Mouse (Mus musculus) heart, adult 18-20 months (tissue): Measurements from ENCODE around the gene Mcm2. TPM values are rescaled to one million over a fixed set of nuclear protein-coding genes. Genes with fewer than 3 reads are reported as not detected.

ENCODE experiments used
- DNase-seq, 2 experiments: peaks; one replicate each; pipeline ENCODE4 v3.0.0; 2021 to 2022; ENCODE audit warnings: mixed read lengths in 1 of 2
- total RNA-seq, 2 experiments: library from RNA; stranded (reverse); gene quantifications; 2 replicates each; pipeline ENCODE4 v1.2.3; 2021

The Mcm2 gene
- total RNA-seq, 2 experiments from 2014 or later, result 4.7 to 5.6 TPM

DNA sequence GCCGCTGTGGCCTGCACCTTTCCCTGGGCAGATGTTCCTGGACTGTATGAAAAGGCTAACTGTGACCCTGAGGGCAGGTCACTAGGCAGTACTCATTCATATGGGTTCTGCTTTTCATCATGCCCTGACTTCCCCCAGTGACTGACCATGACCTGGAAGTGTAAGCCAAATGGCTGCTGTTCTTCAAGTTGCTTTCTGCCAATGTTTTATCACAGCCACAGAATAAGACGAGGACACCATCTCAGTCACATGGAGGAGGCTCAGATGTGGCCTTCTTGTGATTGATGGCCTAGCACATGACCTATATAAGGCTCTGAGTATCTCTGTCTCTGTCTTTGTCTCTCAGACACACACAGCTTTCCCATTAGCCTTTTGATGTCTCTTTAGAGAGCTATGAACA, 51.0 kb downstream of the Mcm2 start:
- no peak for DNase-seq

DNA sequence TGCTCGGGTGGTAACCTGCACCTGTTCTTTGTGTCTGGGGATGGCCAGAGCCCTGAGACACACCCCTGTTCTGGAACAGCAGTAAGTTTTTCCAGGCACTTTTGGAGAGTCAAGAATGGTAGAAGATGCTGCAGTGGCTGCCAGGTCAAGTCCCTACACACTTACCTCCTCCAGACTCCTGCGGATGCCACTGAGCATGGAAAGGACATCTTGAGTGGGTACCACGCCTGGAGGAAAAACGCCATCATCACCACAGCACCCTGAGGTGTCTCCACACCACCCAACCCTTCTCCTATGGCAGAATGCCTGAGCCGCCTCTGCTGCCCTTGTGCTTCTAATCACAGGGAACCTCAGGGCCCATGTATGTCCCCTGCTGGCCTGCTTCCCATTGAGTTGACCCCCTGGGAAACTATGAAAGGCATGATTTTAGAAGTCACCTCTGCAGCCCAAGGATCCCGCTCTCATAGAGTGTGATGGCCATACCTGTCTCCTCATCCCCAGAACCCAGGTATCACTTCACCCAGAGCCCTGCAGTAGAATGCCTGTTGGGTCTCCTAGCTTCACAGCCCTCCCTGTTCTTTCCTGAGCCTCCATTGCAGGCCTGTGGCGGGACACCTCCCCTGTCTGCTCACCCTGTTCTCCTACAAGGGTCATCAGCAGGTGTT, 53.5 kb downstream of the Mcm2 start:
- peak in 1 of 2 experiments; percentile 2 for DNase-seq

- DNase-seq, result peak in 1 of 2 experiments; percentile 1
Observed at GRCm38 (mm10) chr6:88843781-88844725, 54.5 kb downstream of the Mcm2 start.

- DNase-seq, result no peak
Observed at GRCm38 (mm10) chr6:88843241-88843640, 55.3 kb downstream of the Mcm2 start.

DNA sequence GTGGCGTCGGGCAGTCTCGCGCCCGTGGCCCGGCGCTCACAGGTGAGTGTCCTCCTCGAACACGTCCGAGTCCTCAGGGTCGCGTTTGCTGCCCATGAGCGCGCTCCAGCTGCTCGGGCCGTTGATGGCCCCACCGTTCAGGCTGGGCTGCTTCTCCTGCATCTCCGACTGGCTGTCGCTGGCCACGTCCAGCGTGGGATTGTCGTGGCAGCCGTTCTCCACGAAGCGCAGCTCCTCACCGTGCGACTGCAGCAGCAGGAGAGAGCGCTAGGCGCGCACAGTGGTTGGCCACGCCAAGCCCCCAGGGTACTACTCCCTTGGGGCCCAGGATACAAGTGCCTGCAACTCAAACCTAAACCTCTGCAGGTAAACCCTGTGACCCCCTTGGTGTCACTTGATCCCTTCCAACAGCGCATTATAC, 55.8 kb downstream of the Mcm2 start:
- no peak for DNase-seq

DNA sequence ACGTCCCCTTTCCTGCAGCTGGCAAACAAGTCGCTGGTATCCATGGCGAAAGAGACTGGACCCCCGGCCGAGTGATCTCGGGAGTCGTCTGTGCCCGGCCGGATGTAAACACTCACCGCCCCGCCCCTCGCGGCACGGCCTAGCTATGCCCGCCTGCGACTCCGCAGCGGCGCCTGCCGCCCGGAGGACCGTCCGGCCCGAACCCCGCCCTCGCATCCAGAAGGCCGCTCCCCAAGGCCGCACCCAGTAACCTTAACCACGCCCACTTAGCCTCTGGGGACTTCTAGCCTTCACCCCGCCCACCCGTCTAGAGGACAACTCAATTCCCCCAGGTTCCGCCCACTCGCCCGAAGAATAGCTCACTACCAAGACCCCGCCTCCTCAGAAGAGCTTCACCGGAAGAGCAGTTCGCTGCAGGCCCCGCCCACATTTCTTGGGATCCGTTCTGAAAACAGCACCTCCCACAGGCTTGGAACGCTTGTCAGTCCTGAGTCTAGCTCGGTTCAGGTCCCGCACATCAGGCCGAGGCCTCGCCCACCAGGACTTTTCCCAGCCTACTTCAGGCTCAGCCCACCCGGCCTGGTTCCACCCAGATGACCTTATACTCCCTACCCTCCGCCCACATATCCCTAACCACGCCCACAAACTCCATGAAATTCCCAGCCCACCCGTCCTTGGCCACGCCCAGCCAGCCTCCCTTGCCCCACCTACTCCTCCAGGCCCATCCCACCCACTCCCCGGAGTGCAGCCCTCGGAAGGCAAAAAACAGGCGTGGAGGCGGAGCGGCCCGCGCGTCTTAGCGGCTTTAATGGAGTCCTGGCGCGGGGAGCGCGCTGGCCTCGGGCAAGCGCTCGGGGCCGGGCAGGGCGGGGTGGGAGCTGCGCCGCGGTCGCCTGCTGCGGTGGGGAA, 56.5 kb downstream of the Mcm2 start, which contains the start of gene Abtb1:
Gene Abtb1, minus strand, starts transcription at position 204 of the 909 bp plus-strand sequence.
- peak; percentile 100 for DNase-seq

GRCm38 (mm10) chr6:88841514-88841780, 57.1 kb downstream of the Mcm2 start:
- DNase-seq, result no peak

DNA sequence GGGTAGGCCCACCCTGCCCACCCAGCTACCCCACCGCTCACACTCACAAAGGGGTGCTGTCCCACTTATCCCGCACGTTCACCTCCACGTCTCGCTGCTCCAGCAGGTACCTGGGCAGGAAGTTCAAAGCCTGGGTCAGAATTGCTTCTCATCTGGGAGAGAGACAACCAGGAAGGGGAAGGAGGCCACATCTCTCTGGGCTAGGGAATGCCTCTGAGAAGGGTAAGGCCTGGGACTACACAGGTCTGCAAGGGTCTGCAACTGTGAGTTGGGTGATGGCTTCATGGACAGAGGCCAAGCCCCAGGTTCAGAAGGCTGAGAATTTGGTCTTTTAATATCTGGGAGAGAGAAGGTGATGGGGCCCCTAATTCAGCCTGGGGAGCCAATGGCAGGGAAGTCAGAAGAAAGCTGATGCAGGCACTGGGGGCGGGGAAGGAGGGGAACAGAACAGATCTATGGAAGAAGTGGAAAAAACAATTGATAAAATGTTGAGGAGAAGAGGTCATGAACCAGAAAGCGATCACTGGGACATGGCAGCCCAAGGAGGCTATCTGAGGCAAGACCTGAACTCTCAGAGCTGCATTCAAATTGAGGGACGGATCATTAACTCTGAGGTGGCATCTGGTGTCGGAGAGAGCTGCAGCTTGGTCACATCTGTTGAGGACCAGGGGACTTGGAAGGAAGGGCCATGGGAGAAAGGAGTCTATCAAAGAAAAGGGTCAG, 57.6 kb downstream of the Mcm2 start:
- no peak for DNase-seq

- DNase-seq, result no peak
Observed at GRCm38 (mm10) chr6:88840211-88840610, 58.4 kb downstream of the Mcm2 start.

- DNase-seq, result no peak
Observed at GRCm38 (mm10) chr6:88839135-88839970, 59.2 kb downstream of the Mcm2 start.

DNA sequence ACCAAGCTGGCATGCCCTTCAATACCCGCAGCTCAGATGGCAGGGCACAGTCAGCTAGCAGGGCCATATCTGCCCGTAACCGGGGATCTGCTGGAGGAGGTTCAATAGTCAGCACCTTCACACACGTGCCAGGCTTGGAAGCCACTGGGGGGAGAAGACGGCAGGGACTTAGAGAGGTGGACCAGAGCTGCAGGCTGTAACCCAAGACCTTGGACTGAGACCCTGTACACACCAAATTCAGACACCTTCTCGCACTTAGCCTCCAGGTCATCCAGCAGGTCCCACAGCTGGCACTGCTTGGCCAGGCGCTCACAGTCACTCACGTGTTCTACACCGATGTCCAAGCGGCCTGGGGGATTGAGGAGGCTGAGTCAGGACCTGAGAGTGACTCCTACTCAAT, 60.0 kb downstream of the Mcm2 start:
- DNase-seq, result no peak

DNA sequence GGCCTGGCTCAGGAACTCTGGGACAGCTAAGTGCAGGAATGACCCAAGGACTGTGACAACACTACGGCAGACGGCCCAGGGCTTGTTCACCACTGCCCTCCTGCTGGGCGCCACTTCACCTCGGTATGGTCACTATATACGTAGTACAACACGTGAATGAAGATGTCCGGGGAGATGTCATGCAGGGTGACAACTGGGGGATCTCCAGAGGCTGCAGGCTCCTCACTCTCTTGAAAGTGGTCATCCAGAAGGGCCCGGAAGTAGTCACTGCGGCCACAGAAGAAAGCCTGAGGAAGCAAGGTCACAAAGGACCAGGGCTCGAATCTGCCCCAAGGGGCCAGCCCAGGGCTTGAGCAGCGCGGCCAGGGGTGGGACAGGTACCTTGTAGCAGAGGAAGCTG, 60.6 kb downstream of the Mcm2 start:
- DNase-seq, result no peak

GRCm38 (mm10) chr6:88836178-88836819, 62.3 kb downstream of the Mcm2 start:
- DNase-seq, result no peak

DNA sequence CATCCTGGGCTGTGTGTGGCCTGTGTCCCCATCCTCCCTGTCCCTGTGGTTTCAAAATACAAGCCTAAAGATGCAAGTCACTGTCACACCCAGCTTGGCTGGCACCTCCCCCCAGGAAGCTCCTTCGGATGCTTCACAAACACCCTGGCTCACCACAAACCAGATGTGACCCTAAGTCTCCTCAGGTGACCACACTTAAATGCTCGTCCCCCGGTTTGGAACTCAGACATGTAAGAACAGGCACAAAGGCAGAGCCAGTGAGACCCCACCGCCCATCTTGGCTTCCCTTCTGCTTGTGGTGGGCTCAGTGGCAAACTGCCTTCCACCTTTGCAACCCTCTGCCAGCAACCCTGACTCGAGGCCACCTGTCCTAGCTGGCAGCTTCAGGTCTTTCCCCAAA, 63.5 kb downstream of the Mcm2 start:
- DNase-seq, result no peak

Other genes starting within 250 kb of the Mcm2 start
- 10 to 100 TPM; 92.7 to 96.6 TPM for gene Mgll, start 174.4 kb downstream of the Mcm2 start, total RNA-seq
- gene Abtb1, start 56.8 kb downstream of the Mcm2 start, total RNA-seq, result 10 to 100 TPM; 22.0 to 25.3 TPM
- 10 to 100 TPM; 15.0 to 18.8 TPM for gene Podxl2, start 23.7 kb downstream of the Mcm2 start, total RNA-seq
- 10 to 100 TPM; 35.0 to 37.1 TPM for gene Tpra1, start 3.5 kb upstream of the Mcm2 start, total RNA-seq